Mouse (Mus musculus): ENCODE results near the gene Tmem245.

Tmem245 gene

GRCm38 (mm10) chr4:56865971-56866370 is 81.3 kb downstream of the Tmem245 start:
- DNase-seq (ENCODE audit: low read depth, low spot score), result no peak

GRCm38 (mm10) chr4:56865003-56865511 is 82.2 kb downstream of the Tmem245 start, which contains the start of gene Ctnnal1:
Ctnnal1 (minus strand) TSS chr4:56865188.
- DNase-seq (ENCODE audit: low read depth, low spot score), result peak; percentile 98

DNA sequence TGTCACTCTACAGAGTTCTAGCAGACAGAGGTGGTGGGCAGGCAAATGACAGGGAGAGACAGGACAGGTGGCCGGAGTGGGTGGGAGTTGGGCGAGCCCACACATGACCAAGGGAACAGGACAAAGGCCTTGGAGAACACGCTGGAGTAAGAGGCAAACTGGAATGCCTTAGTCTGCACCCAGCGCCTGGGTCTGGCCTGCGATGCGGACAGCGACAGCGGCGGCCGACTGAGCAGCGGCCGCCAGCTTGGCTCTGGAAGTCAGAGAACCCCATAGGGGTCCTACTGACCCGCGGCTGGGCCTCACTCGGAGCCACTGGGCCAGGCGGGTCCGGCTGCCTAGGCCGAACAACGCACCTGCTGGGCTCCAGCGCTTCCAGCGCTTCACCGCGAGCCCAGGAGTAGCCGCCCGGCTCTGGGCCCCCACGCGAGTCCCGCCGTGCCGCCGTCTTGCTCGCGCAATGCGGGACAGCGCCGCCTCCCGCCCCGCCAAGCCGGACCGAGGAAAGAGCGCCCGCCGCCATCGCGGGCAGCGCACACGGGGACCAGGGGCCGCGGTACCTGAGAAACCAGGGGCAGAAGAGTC is 82.7 kb downstream of the Tmem245 start:
- no peak for DNase-seq (ENCODE audit: low read depth, low spot score)

GRCm38 (mm10) chr4:56864016-56864415 is 83.2 kb downstream of the Tmem245 start:
- no peak for DNase-seq (ENCODE audit: low read depth, low spot score)

GRCm38 (mm10) chr4:56861551-56861950 is 85.7 kb downstream of the Tmem245 start:
- no peak for DNase-seq (ENCODE audit: low read depth, low spot score)

DNA sequence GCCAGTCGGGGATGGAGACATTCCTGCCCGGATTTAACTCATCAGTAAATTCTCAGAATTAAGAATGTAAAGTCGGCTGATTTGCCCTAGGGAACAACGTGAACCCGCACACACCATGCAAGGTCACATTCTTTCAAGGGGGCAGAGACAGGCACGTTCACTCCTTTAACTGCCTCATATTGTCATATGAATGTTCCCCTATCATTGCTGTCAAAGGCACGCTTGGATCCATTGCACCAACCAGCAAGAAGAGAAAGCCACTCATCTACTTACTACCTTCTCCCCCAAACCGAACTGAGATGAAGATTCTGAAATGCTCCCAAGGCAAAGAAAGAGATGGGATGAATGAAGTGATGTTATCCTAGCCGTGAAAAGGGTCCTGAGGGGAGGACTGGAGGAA is 88.5 kb downstream of the Tmem245 start:
- no peak for DNase-seq (ENCODE audit: low read depth, low spot score)

DNA sequence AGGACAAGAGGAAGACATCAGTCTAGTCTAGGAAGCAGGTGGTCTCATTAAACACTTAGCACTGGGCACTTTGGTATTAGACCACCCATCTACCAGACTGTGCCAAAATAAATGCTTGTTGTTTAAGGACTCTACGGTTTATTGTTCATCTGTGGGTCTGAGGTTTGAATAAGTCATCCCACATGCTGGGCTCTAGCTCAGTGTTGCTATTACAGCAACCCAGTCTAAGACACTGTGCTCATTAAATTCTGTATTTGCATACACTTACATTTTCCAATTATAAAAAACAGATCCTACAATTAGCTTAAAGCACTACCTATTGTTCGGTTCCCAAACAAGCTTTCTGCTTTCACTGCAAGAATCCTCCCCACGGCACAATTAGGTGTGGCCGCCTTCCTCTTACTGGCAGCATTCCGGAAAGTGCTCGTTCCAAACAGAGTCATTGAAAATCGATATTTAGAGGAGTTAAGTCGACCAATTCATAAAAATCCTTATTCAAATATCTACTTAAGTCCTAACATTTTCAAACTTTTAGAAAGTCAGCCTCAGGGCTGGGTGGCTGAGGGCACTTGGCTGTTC is 90.8 kb downstream of the Tmem245 start:
- DNase-seq (ENCODE audit: low read depth, low spot score), result no peak

DNA sequence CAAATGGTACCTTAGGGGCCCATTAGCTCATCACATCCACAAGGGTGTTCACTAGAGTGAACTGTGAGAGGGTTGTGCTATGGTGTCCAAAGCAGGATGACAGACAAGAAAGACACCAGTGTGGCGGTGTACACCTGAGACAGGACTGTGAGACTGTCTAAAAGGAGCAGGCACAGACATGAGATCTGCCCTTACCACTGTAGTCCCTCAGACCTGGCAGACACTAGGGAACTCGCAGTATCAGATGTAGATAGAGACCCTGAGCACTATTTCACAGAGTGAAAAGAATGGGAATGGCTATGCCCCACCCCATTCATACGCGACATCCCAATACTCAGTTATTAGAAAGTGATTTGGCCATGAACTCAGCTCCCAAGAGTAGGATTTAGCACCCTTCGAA is 91.3 kb downstream of the Tmem245 start:
- no peak for DNase-seq (ENCODE audit: low read depth, low spot score)

DNA sequence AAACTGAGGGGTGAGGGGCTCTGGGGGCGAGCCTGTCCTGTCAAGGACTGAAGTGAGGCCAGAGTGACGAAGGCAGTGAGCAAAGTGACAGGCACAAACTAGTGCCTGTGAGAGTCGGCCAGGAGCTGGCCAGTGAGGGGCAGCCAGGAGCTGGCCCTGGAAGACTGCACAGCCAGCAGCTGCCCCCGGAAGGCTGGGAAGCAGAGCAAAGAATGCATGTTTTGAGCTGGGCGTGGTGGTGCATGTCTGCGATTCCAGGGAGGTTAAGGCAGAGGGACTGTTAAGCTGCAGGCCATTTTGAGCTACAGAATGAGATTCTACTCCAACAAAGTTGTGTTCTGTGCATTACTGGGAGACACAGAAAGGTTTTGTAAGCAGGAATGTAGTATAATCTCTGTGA is 96.5 kb downstream of the Tmem245 start:
- no peak for DNase-seq (ENCODE audit: low read depth, low spot score)

- DNase-seq (ENCODE audit: low read depth, low spot score), result no peak
These were observed 99.2 kb downstream of the Tmem245 start for GRCm38 (mm10) chr4:56848044-56848443.

- DNase-seq (ENCODE audit: low read depth, low spot score), result no peak
These were observed 99.8 kb downstream of the Tmem245 start for GRCm38 (mm10) chr4:56847400-56847799.

GRCm38 (mm10) chr4:56845896-56846533 is 101.2 kb downstream of the Tmem245 start:
- no peak for DNase-seq (ENCODE audit: low read depth, low spot score)

- DNase-seq (ENCODE audit: low read depth, low spot score), result peak; percentile 29
These were observed 102.3 kb downstream of the Tmem245 start for GRCm38 (mm10) chr4:56844911-56845310.

GRCm38 (mm10) chr4:56843963-56844362 is 103.3 kb downstream of the Tmem245 start:
- peak; percentile 10 for DNase-seq (ENCODE audit: low read depth, low spot score)

DNA sequence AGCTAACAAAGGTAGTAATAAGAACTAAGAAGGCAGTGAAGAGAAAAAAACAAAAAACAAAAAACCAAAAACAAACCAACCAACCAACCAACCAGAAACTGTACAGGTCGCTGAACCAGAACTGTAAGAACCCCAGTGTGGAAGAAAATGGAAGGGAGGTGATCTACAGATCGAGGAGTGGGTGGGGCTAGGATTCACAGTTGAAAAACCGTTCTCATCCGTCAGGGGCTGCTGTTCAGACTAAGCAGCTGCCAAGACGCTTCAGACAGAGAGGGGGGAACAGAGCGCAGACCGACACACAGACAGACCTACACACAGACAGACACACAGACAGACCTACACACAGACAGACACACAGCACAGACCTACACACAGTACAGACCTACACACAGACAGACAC is 104.7 kb downstream of the Tmem245 start:
- DNase-seq (ENCODE audit: low read depth, low spot score), result peak; percentile 84

- DNase-seq (ENCODE audit: low read depth, low spot score), result no peak
These were observed 106.9 kb downstream of the Tmem245 start for GRCm38 (mm10) chr4:56840297-56840696.

DNA sequence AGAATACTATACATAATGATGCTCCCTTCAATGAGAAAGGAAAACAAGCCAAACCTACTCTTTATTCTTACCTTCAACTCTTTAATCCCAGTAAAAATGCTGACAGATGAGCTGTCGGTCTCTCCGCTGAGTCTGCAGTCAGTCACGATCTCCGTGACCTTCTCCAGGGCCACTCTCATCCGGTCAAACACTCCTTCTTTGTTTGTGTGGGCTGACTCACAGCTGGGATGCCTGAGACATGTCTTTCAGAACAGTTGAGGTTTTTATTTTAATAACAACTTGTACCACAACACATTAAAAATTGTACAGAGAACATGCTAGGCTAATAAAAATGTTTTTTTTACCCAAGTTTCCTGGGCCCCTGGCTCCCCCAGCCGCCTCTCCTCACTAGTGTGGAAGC is 109.6 kb downstream of the Tmem245 start:
- no peak for DNase-seq (ENCODE audit: low read depth, low spot score)

- no peak for DNase-seq (ENCODE audit: low read depth, low spot score)
These were observed 115.2 kb downstream of the Tmem245 start for GRCm38 (mm10) chr4:56831998-56832397.

DNA sequence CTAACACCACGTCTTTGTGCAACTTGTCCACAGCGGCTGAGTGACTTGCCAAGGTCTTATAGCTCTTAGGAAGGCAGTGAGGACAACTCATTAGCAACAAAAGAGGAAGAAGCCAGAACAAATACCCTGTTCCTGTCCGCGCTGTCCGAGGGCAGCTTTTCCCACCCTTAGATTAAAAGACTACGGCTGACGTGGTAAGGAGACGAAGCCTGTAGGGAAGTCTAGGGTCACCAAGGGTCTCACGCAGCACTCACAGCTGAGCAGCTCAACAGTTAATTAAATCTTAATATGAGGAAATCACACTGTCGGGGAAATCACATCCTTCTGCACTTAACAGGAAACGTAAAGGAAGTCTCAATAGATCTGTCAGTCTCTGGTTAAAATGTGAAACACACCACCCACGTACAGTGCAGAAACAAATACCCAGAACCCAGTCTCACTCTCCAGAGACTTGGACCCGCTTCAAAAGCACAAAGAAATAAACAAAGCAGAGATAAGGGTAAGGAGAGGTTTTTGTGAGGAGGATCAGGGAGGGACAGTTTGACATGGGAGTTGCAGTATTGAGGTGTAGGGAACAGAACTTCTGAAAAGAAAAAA is 116.1 kb downstream of the Tmem245 start:
- no peak for DNase-seq (ENCODE audit: low read depth, low spot score)

GRCm38 (mm10) chr4:56829511-56829921 is 117.7 kb downstream of the Tmem245 start:
- DNase-seq (ENCODE audit: low read depth, low spot score), result no peak

DNA sequence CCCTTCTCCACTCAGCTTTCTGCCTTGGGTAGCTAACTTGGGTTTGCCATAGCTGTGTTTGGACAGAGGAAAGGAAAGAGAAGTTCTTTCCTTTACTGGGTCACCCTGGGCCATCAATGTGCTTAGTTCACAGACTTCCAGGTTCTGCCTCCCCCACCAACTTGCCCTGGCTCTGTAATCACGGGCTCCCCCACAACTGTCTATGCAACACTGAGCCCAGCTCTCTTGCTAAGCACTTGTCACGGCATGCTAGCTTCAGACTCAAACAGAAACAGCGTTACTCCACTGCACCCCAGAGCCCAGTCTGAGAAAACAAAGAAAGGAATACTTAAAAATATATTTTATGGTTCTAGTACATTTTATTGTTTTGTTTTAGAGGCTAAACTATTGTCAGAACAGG is 118.3 kb downstream of the Tmem245 start:
- peak; percentile 36 for DNase-seq (ENCODE audit: low read depth, low spot score)

- DNase-seq (ENCODE audit: low read depth, low spot score), result no peak
These were observed 123.0 kb downstream of the Tmem245 start for GRCm38 (mm10) chr4:56824231-56824630.

All from A20 (cell line).